Mouse (Mus musculus): ENCODE data around the gene Gm37240. TPM values are rescaled to one million over a fixed set of nuclear protein-coding genes. Genes with fewer than 3 reads are reported as not detected.

Gene Gm37240
- polyA plus RNA-seq, 1 experiment from 2014 or later = 5.2 TPM

GRCm38 (mm10) chr3:85202726-85203125 is 684.6 kb downstream of the Gm37240 start:
- DNase-seq (ENCODE audit: low spot score) = no peak

GRCm38 (mm10) chr3:85201785-85202184 is 685.5 kb downstream of the Gm37240 start:
- DNase-seq (ENCODE audit: low spot score) = no peak

- no peak for DNase-seq (ENCODE audit: low spot score)
Measured at GRCm38 (mm10) chr3:85198496-85198895, 688.8 kb downstream of the Gm37240 start.

GRCm38 (mm10) chr3:85197148-85197547 is 690.2 kb downstream of the Gm37240 start:
- no peak for DNase-seq (ENCODE audit: low spot score)

GRCm38 (mm10) chr3:85196591-85196990 is 690.7 kb downstream of the Gm37240 start:
- DNase-seq (ENCODE audit: low spot score) = no peak

- peak; percentile 84 for DNase-seq (ENCODE audit: low spot score)
Measured at GRCm38 (mm10) chr3:85195068-85195481, 692.2 kb downstream of the Gm37240 start.

- no peak for DNase-seq (ENCODE audit: low spot score)
Measured at GRCm38 (mm10) chr3:85189791-85190190, 697.5 kb downstream of the Gm37240 start.

GRCm38 (mm10) chr3:85188364-85188763 is 699.0 kb downstream of the Gm37240 start:
- no peak for DNase-seq (ENCODE audit: low spot score)

GRCm38 (mm10) chr3:85186661-85187076 is 700.6 kb downstream of the Gm37240 start:
- no peak for DNase-seq (ENCODE audit: low spot score)

- no peak for DNase-seq (ENCODE audit: low spot score)
Measured at GRCm38 (mm10) chr3:85185827-85186226, 701.5 kb downstream of the Gm37240 start.

- no peak for DNase-seq (ENCODE audit: low spot score)
Measured at GRCm38 (mm10) chr3:85184916-85185315, 702.4 kb downstream of the Gm37240 start.

GRCm38 (mm10) chr3:85184151-85184550 is 703.2 kb downstream of the Gm37240 start:
- no peak for DNase-seq (ENCODE audit: low spot score)

- no peak for DNase-seq (ENCODE audit: low spot score)
Measured at GRCm38 (mm10) chr3:85176736-85177135, 710.6 kb downstream of the Gm37240 start.

GRCm38 (mm10) chr3:85174542-85175469 is 712.5 kb downstream of the Gm37240 start:
- DNase-seq (ENCODE audit: low spot score) = no peak

GRCm38 (mm10) chr3:85173441-85174071 is 713.8 kb downstream of the Gm37240 start:
- no peak for DNase-seq (ENCODE audit: low spot score)

- DNase-seq (ENCODE audit: low spot score) = no peak
Measured at GRCm38 (mm10) chr3:85172532-85172931, 714.8 kb downstream of the Gm37240 start.

GRCm38 (mm10) chr3:85172096-85172495 is 715.2 kb downstream of the Gm37240 start:
- DNase-seq (ENCODE audit: low spot score) = no peak

- no peak for DNase-seq (ENCODE audit: low spot score)
Measured at GRCm38 (mm10) chr3:85168816-85169215, 718.5 kb downstream of the Gm37240 start.

GRCm38 (mm10) chr3:85164931-85165330 is 722.4 kb downstream of the Gm37240 start:
- DNase-seq (ENCODE audit: low spot score) = no peak

- no peak for DNase-seq (ENCODE audit: low spot score)
Measured at GRCm38 (mm10) chr3:85163396-85163795, 723.9 kb downstream of the Gm37240 start.

- no peak for DNase-seq (ENCODE audit: low spot score)
Measured at GRCm38 (mm10) chr3:85162430-85162829, 724.9 kb downstream of the Gm37240 start.

GRCm38 (mm10) chr3:85160816-85161215 is 726.5 kb downstream of the Gm37240 start:
- no peak for DNase-seq (ENCODE audit: low spot score)

All from thymus, postnatal 0 days (tissue).